Mouse (Mus musculus): ENCODE data around the gene Npy4r. TPM values are rescaled to one million over a fixed set of nuclear protein-coding genes. Genes with fewer than 3 reads are reported as not detected.

Npy4r gene
- polyA plus RNA-seq (2014; fragmentation: Illumina TruSeq; extraction: RNeasy Lipid Tissue Mini Kit (QIAGEN cat#74804); ENCODE audit: low read depth, low replicate concordance) = not detected

GRCm38 (mm10) chr14:34152342-34152741 is at the start of gene Npy4r:
TSS of gene Npy4r (minus strand) at chr14:34152489.

GRCm38 (mm10) chr14:34201231-34202035 is 49.1 kb upstream of the Npy4r start, which contains the start of gene Gprin2:
TSS of gene Gprin2 (minus strand) at chr14:34201653.

GRCm38 (mm10) chr14:34102601-34103000 is 49.7 kb downstream of the Npy4r start, which contains the start of gene A630023A22Rik:
TSS of gene A630023A22Rik (minus strand) at chr14:34102754.

Other genes with a start within 250 kb of the Npy4r start
- 16.8 TPM for gene Gdf10, start 228.9 kb downstream of the Npy4r start, polyA plus RNA-seq (2014; fragmentation: Illumina TruSeq; extraction: RNeasy Lipid Tissue Mini Kit (QIAGEN cat#74804); ENCODE audit: low read depth, low replicate concordance)
- gene Gdf2, start 211.4 kb downstream of the Npy4r start, polyA plus RNA-seq (2014; fragmentation: Illumina TruSeq; extraction: RNeasy Lipid Tissue Mini Kit (QIAGEN cat#74804); ENCODE audit: low read depth, low replicate concordance) = 0.25 TPM
- gene Rbp3, start 198.5 kb downstream of the Npy4r start, polyA plus RNA-seq (2014; fragmentation: Illumina TruSeq; extraction: RNeasy Lipid Tissue Mini Kit (QIAGEN cat#74804); ENCODE audit: low read depth, low replicate concordance) = not detected
- not detected for gene Zfp488, start 173.7 kb downstream of the Npy4r start, polyA plus RNA-seq (2014; fragmentation: Illumina TruSeq; extraction: RNeasy Lipid Tissue Mini Kit (QIAGEN cat#74804); ENCODE audit: low read depth, low replicate concordance)
- gene Gm30083, start 137.3 kb downstream of the Npy4r start, polyA plus RNA-seq (2014; fragmentation: Illumina TruSeq; extraction: RNeasy Lipid Tissue Mini Kit (QIAGEN cat#74804); ENCODE audit: low read depth, low replicate concordance) = 0.15 TPM
- gene Gm5460, start 135.7 kb downstream of the Npy4r start, polyA plus RNA-seq (2014; fragmentation: Illumina TruSeq; extraction: RNeasy Lipid Tissue Mini Kit (QIAGEN cat#74804); ENCODE audit: low read depth, low replicate concordance) = 3.2 TPM
- gene Antxrl, start 99.8 kb downstream of the Npy4r start, polyA plus RNA-seq (2014; fragmentation: Illumina TruSeq; extraction: RNeasy Lipid Tissue Mini Kit (QIAGEN cat#74804); ENCODE audit: low read depth, low replicate concordance) = 3.3 TPM
- gene Anxa8, start 66.5 kb downstream of the Npy4r start, polyA plus RNA-seq (2014; fragmentation: Illumina TruSeq; extraction: RNeasy Lipid Tissue Mini Kit (QIAGEN cat#74804); ENCODE audit: low read depth, low replicate concordance) = 7.4 TPM
- gene A630023A22Rik, start 49.7 kb downstream of the Npy4r start, polyA plus RNA-seq (2014; fragmentation: Illumina TruSeq; extraction: RNeasy Lipid Tissue Mini Kit (QIAGEN cat#74804); ENCODE audit: low read depth, low replicate concordance) = 0.32 TPM
- gene Gprin2, start 49.2 kb upstream of the Npy4r start, polyA plus RNA-seq (2014; fragmentation: Illumina TruSeq; extraction: RNeasy Lipid Tissue Mini Kit (QIAGEN cat#74804); ENCODE audit: low read depth, low replicate concordance) = 0.65 TPM
- 2.7 TPM for gene Syt15, start 67.1 kb upstream of the Npy4r start, polyA plus RNA-seq (2014; fragmentation: Illumina TruSeq; extraction: RNeasy Lipid Tissue Mini Kit (QIAGEN cat#74804); ENCODE audit: low read depth, low replicate concordance)
- gene Shld2, start 158.0 kb upstream of the Npy4r start, polyA plus RNA-seq (2014; fragmentation: Illumina TruSeq; extraction: RNeasy Lipid Tissue Mini Kit (QIAGEN cat#74804); ENCODE audit: low read depth, low replicate concordance) = 8.5 TPM
- gene Glud1, start 158.2 kb upstream of the Npy4r start, polyA plus RNA-seq (2014; fragmentation: Illumina TruSeq; extraction: RNeasy Lipid Tissue Mini Kit (QIAGEN cat#74804); ENCODE audit: low read depth, low replicate concordance) = 128 TPM
- not detected for gene Fam25c, start 202.9 kb upstream of the Npy4r start, polyA plus RNA-seq (2014; fragmentation: Illumina TruSeq; extraction: RNeasy Lipid Tissue Mini Kit (QIAGEN cat#74804); ENCODE audit: low read depth, low replicate concordance)
- gene Sncg, start 222.3 kb upstream of the Npy4r start, polyA plus RNA-seq (2014; fragmentation: Illumina TruSeq; extraction: RNeasy Lipid Tissue Mini Kit (QIAGEN cat#74804); ENCODE audit: low read depth, low replicate concordance) = 744 TPM
- 17.7 TPM for gene Mmrn2, start 223.0 kb upstream of the Npy4r start, polyA plus RNA-seq (2014; fragmentation: Illumina TruSeq; extraction: RNeasy Lipid Tissue Mini Kit (QIAGEN cat#74804); ENCODE audit: low read depth, low replicate concordance)